Mouse (Mus musculus) kidney, adult 2 months (tissue): ENCODE data around the gene Parp1.

Experiments
- CTCF ChIP-seq: fragments of 200-500 bp; conservative IDR thresholded peaks from 2 replicates; pipeline ENCODE4 v1.5.1; 2011; ENCODE audit warnings: low read depth, mild to moderate bottlenecking, control low read depth, low read length, moderate library complexity, mixed read lengths; ENCODE audit not compliant: insufficient read depth, insufficient read length
- POLR2A ChIP-seq: fragments of 200-500 bp; IDR thresholded peaks from one replicate; pipeline ENCODE4 v1.6.1; 2011; ENCODE audit warnings: low read depth, low read length, control low read depth

DNA sequence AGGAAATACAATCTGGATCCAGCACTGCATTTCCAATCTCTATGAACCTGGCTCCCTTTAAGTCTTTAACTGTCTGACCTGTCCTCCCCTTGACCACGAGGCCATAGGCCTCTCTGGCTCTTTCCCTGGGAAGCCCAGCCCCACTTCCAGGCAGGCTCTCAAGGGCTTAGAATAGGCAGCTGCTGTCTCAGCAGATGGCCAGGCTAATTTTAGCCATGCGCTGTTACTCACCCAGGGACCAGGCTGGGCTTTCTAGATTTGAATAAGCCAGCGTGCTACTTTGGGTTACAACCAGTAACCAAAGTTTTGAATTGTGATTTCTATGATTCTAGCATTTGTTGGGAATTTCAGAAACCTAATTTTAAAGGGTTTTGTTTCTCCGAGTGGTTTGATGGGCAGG is 35.9 kb downstream of the Parp1 start:
- no peak for TF ChIP-seq CTCF
- TF ChIP-seq POLR2A: no peak
